Mouse (Mus musculus): ENCODE measurements around the gene Exoc3l4. TPM values are rescaled to one million over a fixed set of nuclear protein-coding genes. Genes with fewer than 3 reads are reported as not detected.
A peak's percentile ranks its signal among the peaks of the same experiment; 100 is the strongest.

The Exoc3l4 gene
- total and polyA plus RNA-seq, 3 experiments, result 0.04 to 0.17 TPM; not detected in 1

DNA sequence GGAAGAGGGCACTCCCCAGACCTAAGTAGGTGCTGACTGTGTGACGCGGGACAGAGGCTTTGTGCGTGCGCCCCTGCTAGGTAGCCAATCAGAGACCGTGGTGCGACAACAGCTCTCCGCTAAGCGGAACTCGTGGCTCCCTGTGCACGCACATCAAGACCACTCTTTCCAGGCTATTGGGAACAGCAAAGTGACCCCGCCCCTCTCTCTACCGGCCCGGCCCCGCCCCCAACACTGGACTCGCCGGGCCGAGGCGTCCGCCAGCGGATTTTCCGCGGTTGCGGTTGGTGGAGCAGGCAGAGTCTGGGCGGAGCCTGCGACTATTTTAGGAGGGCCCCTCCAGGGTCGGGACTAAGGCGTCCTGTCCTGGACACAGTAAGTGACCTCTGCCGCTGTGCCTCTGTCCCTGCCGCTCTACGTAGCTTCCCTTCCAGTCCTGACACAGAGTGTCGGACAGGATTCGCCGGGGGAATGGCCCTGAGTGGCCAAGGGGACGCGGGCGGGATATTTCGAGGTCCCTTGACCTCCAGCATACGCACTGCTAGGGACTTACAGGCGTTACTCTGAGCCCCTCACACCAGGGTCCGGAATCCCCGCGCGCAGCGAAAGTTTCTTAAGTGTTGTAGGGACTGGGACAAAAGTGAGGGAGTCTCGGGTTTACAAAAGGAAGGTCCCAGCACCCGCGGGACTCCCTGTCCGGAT lies 25.6 kb downstream of the Exoc3l4 start, which contains the start of gene Tnfaip2 (continued):
- no peak for TF ChIP-seq TAL1 (IDR thresholded peaks at IDR 0.05; ENCODE audit: low read length)
- peak; percentile 49; the same call in 1 of the 2 replicates for TF ChIP-seq MAZ (IDR thresholded peaks at IDR 0.05; ENCODE audit: low read depth, low read length)
- no peak for TF ChIP-seq GATA1 (IDR thresholded peaks at IDR 0.05; ENCODE audit: low read depth, low read length)

DNA sequence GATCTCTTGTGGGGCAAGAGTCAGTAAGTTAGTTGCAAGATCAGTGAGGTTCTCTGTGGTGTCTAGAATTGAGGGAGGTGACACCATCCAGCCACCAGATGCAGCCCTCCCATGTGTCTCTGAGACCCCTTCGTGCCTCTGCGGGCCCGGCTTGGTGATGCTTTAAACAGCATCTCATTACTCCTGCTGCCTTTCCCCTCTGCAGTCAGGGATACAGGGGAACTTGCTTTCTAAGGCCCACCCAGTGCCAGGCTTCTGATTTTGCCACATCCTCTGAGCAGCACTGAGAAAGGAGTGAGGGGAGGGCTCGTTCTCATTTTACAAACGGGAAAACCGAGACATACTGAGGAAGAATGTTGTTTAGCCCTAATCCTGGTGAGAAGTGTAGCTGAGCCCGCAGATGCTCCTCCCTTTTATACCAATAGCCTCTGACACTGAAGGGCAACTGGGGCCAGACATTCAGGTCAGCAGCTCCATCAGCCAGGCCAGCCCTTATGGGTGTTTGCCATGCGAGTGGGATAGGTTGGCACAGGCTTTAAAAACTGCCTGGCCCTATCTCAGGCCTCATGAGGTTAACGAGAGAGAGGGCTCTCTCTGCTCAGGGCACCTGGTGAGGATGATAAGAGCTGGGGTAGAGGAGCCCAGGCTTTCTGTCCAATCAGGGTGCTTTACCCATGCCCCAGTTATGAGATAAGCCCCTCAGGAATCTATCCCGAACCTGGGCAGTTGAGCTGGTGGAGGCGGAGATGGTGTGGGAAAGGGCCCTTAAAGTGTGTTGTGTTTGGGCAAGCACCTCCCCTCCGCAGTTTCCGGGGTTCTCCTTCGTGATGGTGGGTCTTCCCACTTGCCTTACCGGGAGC lies 26.4 kb downstream of the Exoc3l4 start:
- H3K79me2 ChIP-seq (ENCODE audit: control insufficient read depth, insufficient read depth, low read length, poor library complexity), result peaks cover 17% of the 10 kb centered on the region
- no peaks in the 10 kb centered on the region for H3K9me3 ChIP-seq (replicated peaks; ENCODE audit: insufficient read depth, low read length)
- H3K27me3 ChIP-seq (ENCODE audit: control insufficient read depth in 1 of 2, insufficient read depth in 2 of 2, low read length in 2 of 2), result no peaks in the 10 kb centered on the region
- TF ChIP-seq SIN3A (IDR thresholded peaks at IDR 0.05; ENCODE audit: low read length) (peak; percentile 81), MYB (IDR thresholded peaks at IDR 0.05; ENCODE audit: low read depth, low read length) (peak; percentile 90), SMC3 (IDR thresholded peaks at IDR 0.05; ENCODE audit: low read depth, low read length) (no peak), ZNF384 (IDR thresholded peaks at IDR 0.05; ENCODE audit: low read depth, low read length) (0 out of 2 replicates have a peak, but pooled peaks have one; percentile 10), TCF12 (IDR thresholded peaks at IDR 0.05; ENCODE audit: low read depth, low read length) (peak; percentile 96), RAD21 (IDR thresholded peaks at IDR 0.05; ENCODE audit: low read depth, low read length) (no peak), TBP (IDR thresholded peaks at IDR 0.05; ENCODE audit: low read depth, low read length) (peak; percentile 78), ELF1 (IDR thresholded peaks at IDR 0.05; ENCODE audit: low read depth, low read length) (peak; percentile 71; the same call in 1 of the 2 replicates), MYC (IDR thresholded peaks at IDR 0.05; ENCODE audit: low read depth, low read length) (no peak), UBTF (IDR thresholded peaks at IDR 0.05; ENCODE audit: borderline replicate concordance, insufficient read depth, low read depth, low read length) (no peak), TAL1 (IDR thresholded peaks at IDR 0.05; ENCODE audit: low read length) (peak; percentile 94), EP300 (IDR thresholded peaks at IDR 0.05; ENCODE audit: low read depth in 1 of 2, low read length in 2 of 2) (peak; percentile 94 to 97), NELFE (IDR thresholded peaks at IDR 0.05; ENCODE audit: low read depth, low read length) (peak; percentile 26; the same call in 1 of the 2 replicates), ZMIZ1 (IDR thresholded peaks at IDR 0.05; ENCODE audit: low read depth, low read length) (peak; percentile 59; the same call in 1 of the 2 replicates), MAFK (IDR thresholded peaks at IDR 0.05; ENCODE audit: borderline replicate concordance, low read depth, low read length) (peak; percentile 26; the same call in 1 of the 2 replicates), MXI1 (IDR thresholded peaks at IDR 0.05; ENCODE audit: low read depth, low read length) (no peak; the same call in none of the 2 replicates), BHLHE40 (IDR thresholded peaks at IDR 0.05; ENCODE audit: borderline replicate concordance, low read depth, low read length) (peak; percentile 34; the same call in 1 of the 2 replicates), GATA1 (IDR thresholded peaks at IDR 0.05; ENCODE audit: low read depth, low read length) (peak; percentile 95), NRF1 (IDR thresholded peaks at IDR 0.05; ENCODE audit: insufficient read depth, low read depth, low read length, poor library complexity, severe bottlenecking) (0 out of 2 replicates have a peak, but pooled peaks have one; percentile 13), MAZ (IDR thresholded peaks at IDR 0.05; ENCODE audit: low read depth, low read length) (peak; percentile 67; the same call in 1 of the 2 replicates), CHD2 (IDR thresholded peaks at IDR 0.05; ENCODE audit: low read length) (0 out of 2 replicates have a peak, but pooled peaks have one; percentile 20), CHD1 (IDR thresholded peaks at IDR 0.05; ENCODE audit: low read depth, low read length) (0 out of 2 replicates have a peak, but pooled peaks have one; percentile 54), POLR2AphosphoS5 (IDR thresholded peaks at IDR 0.05; ENCODE audit: borderline replicate concordance, low read depth, low read length) (no peak), HCFC1 (IDR thresholded peaks at IDR 0.05; ENCODE audit: low read depth, low read length) (peak; percentile 60), MEF2A (IDR thresholded peaks at IDR 0.05; ENCODE audit: extremely low read depth, insufficient replicate concordance, low read depth, low read length, poor library complexity, severe bottlenecking) (peak; percentile 7; the same call in 1 of the 2 replicates), RCOR1 (IDR thresholded peaks at IDR 0.05; ENCODE audit: low read depth, low read length) (peak; percentile 77), MAX (IDR thresholded peaks at IDR 0.05; ENCODE audit: low read length) (no peak; the same call in 1 of the 2 replicates), ETS1 (IDR thresholded peaks at IDR 0.05; ENCODE audit: low read depth, low read length) (peak; percentile 84), POLR2A (IDR thresholded peaks at IDR 0.05; ENCODE audit: control insufficient read depth in 1 of 2, insufficient read depth in 1 of 2, low read depth in 1 of 2, low read length in 2 of 2, poor library complexity in 1 of 2) (peak in 1 of 2 experiments; percentile 65; a peak in 2 of 4 replicates)
- H3K4me3 ChIP-seq (ENCODE audit: control insufficient read depth in 1 of 2, insufficient read depth in 1 of 2, low read depth in 2 of 2, low read length in 2 of 2), result peak overlapping the region; percentile 74 to 94
- peaks cover 15 to 28% of the 10 kb centered on the region in 2 experiments for H3K4me1 ChIP-seq (ENCODE audit: control insufficient read depth in 1 of 2, insufficient read depth in 2 of 2, low read length in 2 of 2)
- peak overlapping the region; percentile 76 for H3K9ac ChIP-seq (ENCODE audit: control insufficient read depth, low read depth, low read length, poor library complexity, severe bottlenecking)
- peak; percentile 92 for DNase-seq (ENCODE audit: low read depth, low spot score)
- H3K27ac ChIP-seq (ENCODE audit: control insufficient read depth, low read depth, low read length), result peak overlapping the region; percentile 86
- peaks cover 5 to 20% of the 10 kb centered on the region in 2 experiments; a peak in 3 of 4 replicates for H3K36me3 ChIP-seq (ENCODE audit: control insufficient read depth in 1 of 2, insufficient read depth in 2 of 2, low read length in 2 of 2)
